Mouse (Mus musculus) hindbrain, embryonic 10.5 days (tissue): ENCODE measurements at regions not wholly inside any gene's neighbourhood (a gene's known extent, or its start where the extent isn't known, plus 50 kb on each side); places are given as distances from the start of the nearest gene placed in this dataset.
A peak's percentile ranks its signal among the peaks of the same experiment; 100 is the strongest.

Experiments used
- DNase-seq: peaks from one replicate; pipeline ENCODE4 v3.0.0-alpha.2; 2017; ENCODE audit warnings: low spot score
- H3K27ac ChIP-seq: fragments of 300-500 bp; sonication (generic); 2 replicates; pipeline ENCODE4 v1.5.1; 2016; ENCODE audit warnings: mild to moderate bottlenecking, moderate library complexity
- H3K27me3 ChIP-seq: fragments of 300-500 bp; sonication (generic); 2 replicates; pipeline ENCODE4 v1.6.1; 2016; ENCODE audit warnings: mild to moderate bottlenecking; ENCODE audit not compliant: poor library complexity, insufficient read depth, severe bottlenecking
- H3K36me3 ChIP-seq: fragments of 300-500 bp; sonication (generic); 2 replicates; pipeline ENCODE4 v1.6.1; 2016; ENCODE audit warnings: mild to moderate bottlenecking, moderate library complexity
- H3K4me1 ChIP-seq: fragments of 300-500 bp; sonication (generic); replicated peaks from 2 replicates; pipeline ENCODE4 v1.6.1; 2016; ENCODE audit warnings: mild to moderate bottlenecking
- H3K4me3 ChIP-seq: fragments of 300-500 bp; sonication (generic); 2 replicates; pipeline ENCODE4 v1.5.1; 2016; ENCODE audit warnings: mild to moderate bottlenecking, moderate library complexity
- H3K9me3 ChIP-seq: fragments of 300-500 bp; sonication (generic); 2 replicates; pipeline ENCODE4 v1.6.1; 2016; ENCODE audit warnings: mild to moderate bottlenecking, moderate library complexity
- whole genome bisulfite sequencing: fragments of 180-500 bp; shearing (Covaris S2); methylation state at CpG from one replicate; pipeline ENCODE4 v1.1.7; 2016; 5-methylcytosine and 5-hydroxymethylcytosine counted together

DNA sequence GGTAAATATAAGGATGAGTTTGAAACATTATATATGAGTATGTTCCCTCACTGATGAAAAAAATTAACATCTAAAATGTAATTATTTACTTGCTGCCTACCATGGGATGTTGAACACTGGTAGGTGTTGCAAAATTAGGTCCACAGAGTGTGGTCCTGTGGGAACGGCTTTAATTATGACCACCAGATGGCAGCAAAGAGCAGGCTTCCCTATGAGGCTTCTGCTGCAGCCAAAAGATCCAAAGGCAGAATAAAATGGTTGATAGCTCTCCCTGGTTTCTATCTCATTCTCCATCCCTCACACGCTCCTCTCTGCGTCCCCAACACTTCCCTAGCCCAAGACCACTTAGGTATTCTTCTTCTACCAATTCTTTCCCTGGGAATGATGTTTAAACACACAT, 54.6 kb upstream of the Cit start:
- peak; percentile 54 for DNase-seq
- Histone ChIP-seq H3K9me3 (peaks cover 11% of the 10 kb centered on the region), H3K4me3 (no peak overlapping the region), H3K36me3 (no peaks in the 10 kb centered on the region), H3K27ac (no peak overlapping the region), H3K4me1 (no peaks in the 10 kb centered on the region), H3K27me3 (no peaks in the 10 kb centered on the region)
- 22% methylated on average over 3 of the region's 3 CpGs for WGBS
